Mouse (Mus musculus): ENCODE results near the gene Avpi1. TPM values are rescaled to one million over a fixed set of nuclear protein-coding genes. Genes with fewer than 3 reads are reported as not detected.

Avpi1 gene
- polyA plus RNA-seq, 1 experiment, result 6.9 TPM

- WGBS, result 51% methylated on average over 7 of the region's 7 CpGs
- TF ChIP-seq CTCF (IDR thresholded peaks at IDR 0.05; ENCODE audit: extremely low read depth, insufficient read length, insufficient replicate concordance, low read depth, low read length) (no peak), POLR2A (IDR thresholded peaks at IDR 0.05; ENCODE audit: low read depth, low read length) (no peak)
Measured at GRCm38 (mm10) chr19:42148569-42148860, 19.7 kb upstream of the Avpi1 start.

GRCm38 (mm10) chr19:42147769-42148568 is 19.1 kb upstream of the Avpi1 start:
- WGBS, result under 1% methylated on average over 63 of the region's 63 CpGs
- H3K4me3 ChIP-seq (ENCODE audit: low read depth, low read length), result peak overlapping the region; percentile 92
- no peaks in the 10 kb centered on the region for H3K36me3 ChIP-seq (ENCODE audit: control insufficient read depth, insufficient read depth, low read length)
- TF ChIP-seq CTCF (IDR thresholded peaks at IDR 0.05; ENCODE audit: extremely low read depth, insufficient read length, insufficient replicate concordance, low read depth, low read length) (no peak), POLR2A (IDR thresholded peaks at IDR 0.05; ENCODE audit: low read depth, low read length) (peak; percentile 37; the same call in 1 of the 2 replicates)
- H3K4me1 ChIP-seq (ENCODE audit: control insufficient read depth, insufficient read depth, insufficient read length, low read length), result peaks cover 18% of the 10 kb centered on the region; the same call in 1 of the 2 replicates
- peak overlapping the region; percentile 84 for H3K27ac ChIP-seq (ENCODE audit: insufficient read depth, low read depth, low read length)
- peaks cover 9% of the 10 kb centered on the region; the same call in 1 of the 2 replicates for H3K27me3 ChIP-seq (ENCODE audit: control insufficient read depth, insufficient read depth, low read length)

More at GRCm38 (mm10) chr19:42148569-42148860, 19.7 kb upstream of the Avpi1 start:
- H3K36me3 ChIP-seq (ENCODE audit: control insufficient read depth, insufficient read depth, low read length), result no peaks in the 10 kb centered on the region
- peak overlapping the region; percentile 92 for H3K4me3 ChIP-seq (ENCODE audit: low read depth, low read length)
- peak overlapping the region; percentile 84 for H3K27ac ChIP-seq (ENCODE audit: insufficient read depth, low read depth, low read length)
- H3K4me1 ChIP-seq (ENCODE audit: control insufficient read depth, insufficient read depth, insufficient read length, low read length), result peaks cover 18% of the 10 kb centered on the region; the same call in 1 of the 2 replicates
- H3K27me3 ChIP-seq (ENCODE audit: control insufficient read depth, insufficient read depth, low read length), result peaks cover 9% of the 10 kb centered on the region; the same call in 1 of the 2 replicates

GRCm38 (mm10) chr19:42147170-42147768 is 18.4 kb upstream of the Avpi1 start, which contains the start of gene Marveld1:
TSS of gene Marveld1 (plus strand) at chr19:42147400.
- H3K27ac ChIP-seq (ENCODE audit: insufficient read depth, low read depth, low read length), result peak within 1 kb of the TSS; percentile 84
- no peaks in the 10 kb centered on the region for H3K36me3 ChIP-seq (ENCODE audit: control insufficient read depth, insufficient read depth, low read length)
- no peak for TF ChIP-seq CTCF (IDR thresholded peaks at IDR 0.05; ENCODE audit: extremely low read depth, insufficient read length, insufficient replicate concordance, low read depth, low read length)
- peak; percentile 55; the same call in 1 of the 2 replicates for TF ChIP-seq POLR2A (IDR thresholded peaks at IDR 0.05; ENCODE audit: low read depth, low read length)
- H3K27me3 ChIP-seq (ENCODE audit: control insufficient read depth, insufficient read depth, low read length), result peaks cover 9% of the 10 kb centered on the region; the same call in 1 of the 2 replicates
- H3K4me3 ChIP-seq (ENCODE audit: low read depth, low read length), result peak within 1 kb of the TSS; percentile 92
- 1% methylated on average over 56 of the region's 57 CpGs for WGBS
- peaks cover 18% of the 10 kb centered on the region; the same call in 1 of the 2 replicates for H3K4me1 ChIP-seq (ENCODE audit: control insufficient read depth, insufficient read depth, insufficient read length, low read length)

- 82% methylated on average over 9 of the region's 9 CpGs for WGBS
- H3K4me1 ChIP-seq (ENCODE audit: control insufficient read depth, insufficient read depth, insufficient read length, low read length), result peaks cover 15% of the 10 kb centered on the region; the same call in 1 of the 2 replicates
- peak overlapping the region; percentile 8; the same call in 1 of the 2 replicates for H3K27ac ChIP-seq (ENCODE audit: insufficient read depth, low read depth, low read length)
- no peak overlapping the region for H3K4me3 ChIP-seq (ENCODE audit: low read depth, low read length)
- TF ChIP-seq CTCF (IDR thresholded peaks at IDR 0.05; ENCODE audit: extremely low read depth, insufficient read length, insufficient replicate concordance, low read depth, low read length) (no peak), POLR2A (IDR thresholded peaks at IDR 0.05; ENCODE audit: low read depth, low read length) (no peak)
- H3K27me3 ChIP-seq (ENCODE audit: control insufficient read depth, insufficient read depth, low read length), result peaks cover 9% of the 10 kb centered on the region; the same call in 1 of the 2 replicates
- H3K36me3 ChIP-seq (ENCODE audit: control insufficient read depth, insufficient read depth, low read length), result no peaks in the 10 kb centered on the region
Measured at GRCm38 (mm10) chr19:42146276-42147010, 17.6 kb upstream of the Avpi1 start.

GRCm38 (mm10) chr19:42145731-42146130 is 16.9 kb upstream of the Avpi1 start:
- whole genome bisulfite sequencing, result 93% methylated on average over 2 of the region's 2 CpGs
- Histone ChIP-seq H3K4me3 (ENCODE audit: low read depth, low read length) (no peak overlapping the region), H3K4me1 (ENCODE audit: control insufficient read depth, insufficient read depth, insufficient read length, low read length) (peaks cover 15% of the 10 kb centered on the region; the same call in 1 of the 2 replicates), H3K27ac (ENCODE audit: insufficient read depth, low read depth, low read length) (no peak overlapping the region), H3K27me3 (ENCODE audit: control insufficient read depth, insufficient read depth, low read length) (peaks cover 9% of the 10 kb centered on the region), H3K36me3 (ENCODE audit: control insufficient read depth, insufficient read depth, low read length) (no peaks in the 10 kb centered on the region)
- no peak for TF ChIP-seq POLR2A (IDR thresholded peaks at IDR 0.05; ENCODE audit: low read depth, low read length)
- no peak for TF ChIP-seq CTCF (IDR thresholded peaks at IDR 0.05; ENCODE audit: extremely low read depth, insufficient read length, insufficient replicate concordance, low read depth, low read length)

- Histone ChIP-seq H3K36me3 (ENCODE audit: control insufficient read depth, insufficient read depth, low read length) (no peaks in the 10 kb centered on the region), H3K27me3 (ENCODE audit: control insufficient read depth, insufficient read depth, low read length) (peaks cover 9% of the 10 kb centered on the region), H3K4me3 (ENCODE audit: low read depth, low read length) (no peak overlapping the region), H3K27ac (ENCODE audit: insufficient read depth, low read depth, low read length) (no peak overlapping the region), H3K4me1 (ENCODE audit: control insufficient read depth, insufficient read depth, insufficient read length, low read length) (peaks cover 15% of the 10 kb centered on the region; the same call in 1 of the 2 replicates)
- 56% methylated on average over 4 of the region's 4 CpGs for WGBS
- TF ChIP-seq POLR2A (IDR thresholded peaks at IDR 0.05; ENCODE audit: low read depth, low read length) (no peak), CTCF (IDR thresholded peaks at IDR 0.05; ENCODE audit: extremely low read depth, insufficient read length, insufficient replicate concordance, low read depth, low read length) (no peak)
Measured at GRCm38 (mm10) chr19:42145210-42145609, 16.4 kb upstream of the Avpi1 start.
